Mouse (Mus musculus) heart, postnatal 10 days (tissue): Measurements from ENCODE around the gene Gmfg. TPM values are rescaled to one million over a fixed set of nuclear protein-coding genes. Genes with fewer than 3 reads are reported as not detected.

Source experiments
- DNase-seq, 2 experiments: peaks; one replicate each; pipeline ENCODE4 v3.0.0; 2021
- intact Hi-C: fragments of 180-260 bp; cut with DNase I; formaldehyde crosslinking; loops from one replicate; pipeline ENCODE4 v1.15.1; 2025
- total RNA-seq, 2 experiments: library from RNA; stranded (reverse); gene quantifications; 2 replicates each; pipeline ENCODE4 v1.2.3; 2021

Gene Gmfg
- total RNA-seq, result 1 to 10 TPM; 7.6 to 8.7 TPM

GRCm38 (mm10) chr7:28436932-28437570 lies at the start of gene Gmfg:
Gmfg (plus strand) TSS chr7:28437447.
- intact Hi-C loops, result loop anchor here (10.0 kb wide), 1 partner anchor 548 kb away; the partner anchor contains the start of genes Eif3k and Map4k1
- peak; percentile 87 to 88 for DNase-seq

- intact Hi-C loops, result no loop called here
- no peak for DNase-seq
Measured at GRCm38 (mm10) chr7:28390331-28390730, 46.9 kb upstream of the Gmfg start.

GRCm38 (mm10) chr7:28392429-28393271 lies 44.6 kb upstream of the Gmfg start, which contains the start of the genes Med29 and Paf1:
Med29 (minus strand) TSS chr7:28392708.
Paf1 (plus strand) TSS chr7:28392951.
- intact Hi-C loops, result no loop called here
- DNase-seq, result peak; percentile 98

GRCm38 (mm10) chr7:28393272-28393951 lies 43.8 kb upstream of the Gmfg start:
- intact Hi-C loops, result no loop called here
- no peak for DNase-seq

GRCm38 (mm10) chr7:28395425-28395824 lies 41.8 kb upstream of the Gmfg start:
- no peak for DNase-seq
- intact Hi-C loops, result no loop called here

GRCm38 (mm10) chr7:28398000-28398399 lies 39.2 kb upstream of the Gmfg start:
- intact Hi-C loops, result no loop called here
- peak; percentile 35 to 62 for DNase-seq

GRCm38 (mm10) chr7:28398696-28399340 lies 38.4 kb upstream of the Gmfg start:
- DNase-seq, result no peak
- intact Hi-C loops, result no loop called here

- no peak for DNase-seq
- intact Hi-C loops, result no loop called here
Measured at GRCm38 (mm10) chr7:28401030-28401429, 36.2 kb upstream of the Gmfg start.

- no peak for DNase-seq
- intact Hi-C loops, result no loop called here
Measured at GRCm38 (mm10) chr7:28401942-28402341, 35.3 kb upstream of the Gmfg start.

- DNase-seq, result peak; percentile 84 to 86
- intact Hi-C loops, result no loop called here
Measured at GRCm38 (mm10) chr7:28410841-28411475, 26.3 kb upstream of the Gmfg start.

- intact Hi-C loops, result no loop called here
- DNase-seq, result no peak
Measured at GRCm38 (mm10) chr7:28412826-28413225, 24.4 kb upstream of the Gmfg start.

- intact Hi-C loops, result no loop called here
- DNase-seq, result no peak
Measured at GRCm38 (mm10) chr7:28417368-28417767, 19.9 kb upstream of the Gmfg start.

- peak; percentile 81 to 88 for DNase-seq
- intact Hi-C loops, result no loop called here
Measured at GRCm38 (mm10) chr7:28418096-28418670, 19.1 kb upstream of the Gmfg start.

- DNase-seq, result peak; percentile 30 to 36
- intact Hi-C loops, result no loop called here
Measured at GRCm38 (mm10) chr7:28419416-28419815, 17.8 kb upstream of the Gmfg start.

- DNase-seq, result no peak
- intact Hi-C loops, result no loop called here
Measured at GRCm38 (mm10) chr7:28423018-28423417, 14.2 kb upstream of the Gmfg start.

GRCm38 (mm10) chr7:28427738-28428137 lies 9.5 kb upstream of the Gmfg start:
- intact Hi-C loops, result no loop called here

GRCm38 (mm10) chr7:28430512-28430911 lies 6.7 kb upstream of the Gmfg start:
- intact Hi-C loops, result loop anchor here (10.0 kb wide), 1 partner anchor 554 kb away; the partner anchor contains the start of genes Eif3k and Map4k1
- no peak for DNase-seq

More at GRCm38 (mm10) chr7:28427738-28428137, 9.5 kb upstream of the Gmfg start:
- DNase-seq, result peak; percentile 44 to 66

- intact Hi-C loops, result loop anchor here (10.0 kb wide), 1 partner anchor 553 kb away; the partner anchor contains the start of genes Eif3k and Map4k1
- DNase-seq, result no peak
Measured at GRCm38 (mm10) chr7:28432252-28432651, 5.0 kb upstream of the Gmfg start.

GRCm38 (mm10) chr7:28435660-28436259 lies 1.5 kb upstream of the Gmfg start:
- DNase-seq, result peak in 1 of 2 experiments; percentile 46
- intact Hi-C loops, result loop anchor here (10.0 kb wide), 1 partner anchor 549 kb away; the partner anchor contains the start of genes Eif3k and Map4k1
